Mouse (Mus musculus) embryo, embryonic 11.5 days (tissue): ENCODE results near the gene Slc20a1.

Source experiments
- DNase-seq: peaks from one replicate; pipeline ENCODE4 v3.0.0-alpha.2; 2012; ENCODE audit warnings: low read depth, low spot score

Gene Slc20a1

GRCm38 (mm10) chr2:129253631-129253970 lies 55.0 kb downstream of the Slc20a1 start:
- no peak for DNase-seq

GRCm38 (mm10) chr2:129254076-129254475 lies 55.5 kb downstream of the Slc20a1 start:
- DNase-seq, result no peak

GRCm38 (mm10) chr2:129256006-129256405 lies 57.4 kb downstream of the Slc20a1 start:
- DNase-seq, result no peak

- no peak for DNase-seq
These were observed 59.5 kb downstream of the Slc20a1 start for GRCm38 (mm10) chr2:129258056-129258455.

- DNase-seq, result peak; percentile 82
These were observed 60.1 kb downstream of the Slc20a1 start for GRCm38 (mm10) chr2:129258475-129259211.

- DNase-seq, result no peak
These were observed 62.1 kb downstream of the Slc20a1 start for GRCm38 (mm10) chr2:129260646-129261045.
